8 mouse cellular contexts compared by ENCODE assay signal in genomic region chr4:138261843-138262681, GRCm38 (mm10). TPM values are rescaled to one million over a fixed set of nuclear protein-coding genes. Genes with fewer than 3 reads are reported as not detected.
DNase-seq lines count a peak whose midpoint lies in the region; ATAC-seq and TF ChIP-seq lines count a peak whose summit lies in the region.

No protein-coding gene starts in this region.

- no peak for TF ChIP-seq POLR2A in ES-Bruce4 (IDR thresholded peaks at IDR 0.05; ENCODE audit: insufficient read depth, low read length)

- peak; percentile 88 for ATAC-seq in forebrain, embryonic 15.5 days (replicated peaks)
- ATAC-seq in lung, embryonic 14.5 days (ENCODE audit: insufficient read depth), result peak; percentile 94
- peak; percentile 51 for ATAC-seq in neutrophil, adult 5-6 weeks (ENCODE audit: extremely low read depth, insufficient number of reproducible peaks, low FRiP score, poor library complexity, severe bottlenecking)

- peak overlapping the region; percentile 88 for H3K4me2 ChIP-seq in forebrain, embryonic 15.5 days (replicated peaks)
- H3K4me2 ChIP-seq in lung, embryonic 14.5 days, result peak overlapping the region; percentile 84

- no peaks in the 10 kb centered on the region for H3K4me1 ChIP-seq in ES-Bruce4 (ENCODE audit: control insufficient read depth, insufficient read depth, low read length)
- H3K4me1 ChIP-seq in forebrain, embryonic 15.5 days, result peaks cover 7% of the 10 kb centered on the region
- H3K4me1 ChIP-seq in lung, embryonic 14.5 days (ENCODE audit: insufficient read depth), result no peaks in the 10 kb centered on the region

- H3K27me3 ChIP-seq in ES-Bruce4 (ENCODE audit: control insufficient read depth, insufficient read depth, low read length, poor library complexity, severe bottlenecking), result no peaks in the 10 kb centered on the region; the same call in 1 of the 2 replicates
- H3K27me3 ChIP-seq in forebrain, embryonic 15.5 days, result peaks cover 9% of the 10 kb centered on the region; the same call in 1 of the 2 replicates
- H3K27me3 ChIP-seq in lung, embryonic 14.5 days (ENCODE audit: insufficient read depth, low read length), result no peaks in the 10 kb centered on the region; the same call in 1 of the 2 replicates

- H3K27ac ChIP-seq in ES-Bruce4 (ENCODE audit: insufficient read depth, low read length), result no peak overlapping the region
- no peak overlapping the region; the same call in 1 of the 2 replicates for H3K27ac ChIP-seq in forebrain, embryonic 15.5 days (replicated peaks)
- peak overlapping the region; percentile 82 for H3K27ac ChIP-seq in layer of hippocampus, adult 2 months
- no peak overlapping the region for H3K27ac ChIP-seq in lung, embryonic 14.5 days (ENCODE audit: low read depth)

- H3K9ac ChIP-seq in ES-Bruce4 (ENCODE audit: low read depth, poor library complexity, severe bottlenecking), result peak overlapping the region; percentile 32
- H3K9ac ChIP-seq in forebrain, embryonic 15.5 days (replicated peaks), result peak overlapping the region; percentile 39
- H3K9ac ChIP-seq in lung, embryonic 14.5 days, result peak overlapping the region; percentile 50

- no peaks in the 10 kb centered on the region for H3K36me3 ChIP-seq in ES-Bruce4 (ENCODE audit: control insufficient read depth, insufficient read depth, low read length, poor library complexity, severe bottlenecking)
- H3K36me3 ChIP-seq in forebrain, embryonic 15.5 days, result no peaks in the 10 kb centered on the region
- no peaks in the 10 kb centered on the region for H3K36me3 ChIP-seq in lung, embryonic 14.5 days (ENCODE audit: insufficient read depth)

- no peak for TF ChIP-seq EP300 in ES-Bruce4 (IDR thresholded peaks at IDR 0.05; ENCODE audit: insufficient read depth, low read depth, low read length)

- peak; percentile 72 for DNase-seq in cerebellum, adult 11 months
- DNase-seq in heart, postnatal 36 days, result peak; percentile 86 to 89
- DNase-seq in layer of hippocampus, adult 2 months (ENCODE audit: low spot score in 2 of 2), result peak; percentile 82 to 90
- peak; percentile 92 for DNase-seq in lung, embryonic 14.5 days
- DNase-seq in testis, postnatal 14 days (ENCODE audit: low spot score), result peak; percentile 88

- H3K9me3 ChIP-seq in ES-Bruce4 (replicated peaks; ENCODE audit: control insufficient read depth, insufficient read depth, low read length, poor library complexity, severe bottlenecking), result no peaks in the 10 kb centered on the region
- no peaks in the 10 kb centered on the region for H3K9me3 ChIP-seq in forebrain, embryonic 15.5 days
- no peaks in the 10 kb centered on the region for H3K9me3 ChIP-seq in lung, embryonic 14.5 days (ENCODE audit: low read depth, low read length)

- TF ChIP-seq CTCF in ES-Bruce4 (IDR thresholded peaks at IDR 0.05; ENCODE audit: low read depth, low read length), result no peak
- peak; percentile 69 for TF ChIP-seq CTCF in layer of hippocampus, adult 2 months (conservative IDR thresholded peaks at IDR 0.05)
- peak; percentile 59 for TF ChIP-seq CTCF in lung, embryonic 14.5 days (IDR thresholded peaks at IDR 0.05; ENCODE audit: low read depth)

- intact Hi-C loops in heart, postnatal 36 days (cut with DNase I), result no loop called here

- under 1% methylated on average over 74 of the region's 78 CpGs for WGBS in forebrain, embryonic 15.5 days
- under 1% methylated on average over 73 of the region's 78 CpGs for WGBS in lung, embryonic 14.5 days

- H3K4me3 ChIP-seq in ES-Bruce4 (ENCODE audit: low read depth, low read length), result peak overlapping the region; percentile 78
- H3K4me3 ChIP-seq in forebrain, embryonic 15.5 days, result peak overlapping the region; percentile 60
- peak overlapping the region; percentile 79 for H3K4me3 ChIP-seq in layer of hippocampus, adult 2 months
- H3K4me3 ChIP-seq in lung, embryonic 14.5 days (ENCODE audit: low read depth, low read length), result peak overlapping the region; percentile 69

RNA-seq across cellular contexts. Expression of gene Kif17, which starts 11.8 kb away (rescaled TPM):
- 0.66 and 0.81 TPM in 2 replicates for polyA plus RNA-seq in ES-Bruce4 (2011; ENCODE audit: insufficient read depth, insufficient read length, low read depth, missing spikeins)
- 1.4 and 1.6 TPM in 2 replicates for polyA plus RNA-seq in forebrain, embryonic 15.5 days (2015; fragmentation: Nextera tagmentation; extraction: Ambion mirVana)
- under 1 TPM in 1 of 2 experiments, not detected in 1; 0.08 TPM for total RNA-seq in heart, postnatal 36 days (2021)
- total RNA-seq in layer of hippocampus, adult 2 months (2021), result 10 to 100 TPM; 22.0 to 22.3 TPM
- 2.2 and 2.5 TPM in 2 replicates for polyA plus RNA-seq in lung, embryonic 14.5 days (2014; fragmentation: Nextera tagmentation; extraction: Ambion mirVana)
- total RNA-seq in neutrophil, adult 5-6 weeks (2017), result not detected in 2 replicates

RNA-seq across cellular contexts. Expression of gene Sh2d5, which starts 11.9 kb away (rescaled TPM):
- polyA plus RNA-seq in ES-Bruce4 (2011; ENCODE audit: insufficient read depth, insufficient read length, low read depth, missing spikeins), result 3.2 and 4.7 TPM in 2 replicates
- 5.9 and 6.8 TPM in 2 replicates for polyA plus RNA-seq in forebrain, embryonic 15.5 days (2015; fragmentation: Nextera tagmentation; extraction: Ambion mirVana)
- not detected for total RNA-seq in heart, postnatal 36 days (2021)
- total RNA-seq in layer of hippocampus, adult 2 months (2021), result 10 to 100 TPM; 49.1 to 52.7 TPM
- 0.36 and 0.41 TPM in 2 replicates for polyA plus RNA-seq in lung, embryonic 14.5 days (2014; fragmentation: Nextera tagmentation; extraction: Ambion mirVana)
- total RNA-seq in neutrophil, adult 5-6 weeks (2017), result 0.12 and 0.47 TPM in 2 replicates

RNA-seq across cellular contexts. Expression of gene Ddost, which starts 42.5 kb away (rescaled TPM):
- 112 and 122 TPM in 2 replicates for polyA plus RNA-seq in ES-Bruce4 (2011; ENCODE audit: insufficient read depth, insufficient read length, low read depth, missing spikeins)
- polyA plus RNA-seq in forebrain, embryonic 15.5 days (2015; fragmentation: Nextera tagmentation; extraction: Ambion mirVana), result 178 and 183 TPM in 2 replicates
- total RNA-seq in heart, postnatal 36 days (2021), result 10 to 100 TPM; 63.7 to 64.2 TPM
- total RNA-seq in layer of hippocampus, adult 2 months (2021), result 10 to 100 TPM; 93.1 to 93.5 TPM
- polyA plus RNA-seq in lung, embryonic 14.5 days (2014; fragmentation: Nextera tagmentation; extraction: Ambion mirVana), result 371 and 379 TPM in 2 replicates
- 32.8 and 33.4 TPM in 2 replicates for total RNA-seq in neutrophil, adult 5-6 weeks (2017)

RNA-seq across cellular contexts. Expression of gene Hp1bp3, which starts 46.0 kb away (rescaled TPM):
- 53.6 and 59.9 TPM in 2 replicates for polyA plus RNA-seq in ES-Bruce4 (2011; ENCODE audit: insufficient read depth, insufficient read length, low read depth, missing spikeins)
- polyA plus RNA-seq in forebrain, embryonic 15.5 days (2015; fragmentation: Nextera tagmentation; extraction: Ambion mirVana), result 261 and 262 TPM in 2 replicates
- total RNA-seq in heart, postnatal 36 days (2021), result 10 to 100 TPM; 77.5 to 87.7 TPM
- 100 to 1,000 TPM; 178 to 183 TPM for total RNA-seq in layer of hippocampus, adult 2 months (2021)
- polyA plus RNA-seq in lung, embryonic 14.5 days (2014; fragmentation: Nextera tagmentation; extraction: Ambion mirVana), result 172 and 179 TPM in 2 replicates
- total RNA-seq in neutrophil, adult 5-6 weeks (2017), result 170 and 181 TPM in 2 replicates

Comparison
In these comparisons a context has a peak if more than half of its experiments do, and no peak if none do; other contexts are left out.
1. RNA of gene Kif17, which starts 11.8 kb away (total RNA-seq): 22.0 to 22.3 TPM in layer of hippocampus, adult 2 months; 0.08 TPM in heart, postnatal 36 days and not detected in neutrophil, adult 5-6 weeks; every median in the first group is over 10 times any median in the second.
2. RNA of gene Sh2d5, which starts 11.9 kb away (total RNA-seq): 49.1 to 52.7 TPM in layer of hippocampus, adult 2 months; 0.12 to 0.47 TPM in neutrophil, adult 5-6 weeks and not detected in heart, postnatal 36 days; every median in the first group is over 10 times any median in the second.
3. Peak in every context shown above with its lines, with median percentiles within 50 percentile points of each other: H3K4me3 ChIP-seq, H3K9ac ChIP-seq, DNase-seq and ATAC-seq.